Mouse (Mus musculus) embryonic fibroblast, embryonic 13.5 days (primary cell): ENCODE data around the gene Tcf3. TPM values are rescaled to one million over a fixed set of nuclear protein-coding genes. Genes with fewer than 3 reads are reported as not detected.

ENCODE experiments used
- H3K27ac ChIP-seq: 2 replicates; pipeline ENCODE4 v1.5.1; 2012; ENCODE audit warnings: low read length, control low read depth, inconsistent platforms; ENCODE audit not compliant: insufficient read depth
- H3K4me1 ChIP-seq: 2 replicates; pipeline ENCODE4 v1.6.1; 2011; ENCODE audit warnings: low read length; ENCODE audit not compliant: control insufficient read depth, insufficient read depth
- H3K4me3 ChIP-seq: 2 replicates; pipeline ENCODE4 v1.5.1; 2011; ENCODE audit warnings: mild to moderate bottlenecking, control low read depth, low read length; ENCODE audit not compliant: insufficient read depth
- CTCF ChIP-seq: IDR thresholded peaks from 2 replicates; pipeline ENCODE4 v1.5.1; 2011; ENCODE audit warnings: mild to moderate bottlenecking, control low read depth, low read length, moderate library complexity, borderline replicate concordance; ENCODE audit not compliant: insufficient read depth
- POLR2A ChIP-seq: IDR thresholded peaks from 2 replicates; pipeline ENCODE4 v1.6.1; 2011; ENCODE audit warnings: low read depth, mild to moderate bottlenecking, control low read depth, low read length, moderate library complexity
- polyA plus RNA-seq: library from polyadenylated mRNA; stranded (reverse); fragments of >200 nt; gene quantifications from 2 replicates; pipeline ENCODE4 v1.2.4, GENCODE M21; 2011; ENCODE audit warnings: low read depth; ENCODE audit not compliant: missing spikeins, insufficient read length

Tcf3 gene
- polyA plus RNA-seq, 1 experiment, result 72.9 TPM

- H3K4me3 ChIP-seq, result no peak overlapping the region
- no peak overlapping the region for H3K27ac ChIP-seq
- H3K4me1 ChIP-seq, result peaks cover 4% of the 10 kb centered on the region; the same call in 1 of the 2 replicates
- TF ChIP-seq POLR2A, result no peak
- no peak for TF ChIP-seq CTCF
These were observed 44.7 kb downstream of the Tcf3 start for GRCm38 (mm10) chr10:80388731-80389130.

DNA sequence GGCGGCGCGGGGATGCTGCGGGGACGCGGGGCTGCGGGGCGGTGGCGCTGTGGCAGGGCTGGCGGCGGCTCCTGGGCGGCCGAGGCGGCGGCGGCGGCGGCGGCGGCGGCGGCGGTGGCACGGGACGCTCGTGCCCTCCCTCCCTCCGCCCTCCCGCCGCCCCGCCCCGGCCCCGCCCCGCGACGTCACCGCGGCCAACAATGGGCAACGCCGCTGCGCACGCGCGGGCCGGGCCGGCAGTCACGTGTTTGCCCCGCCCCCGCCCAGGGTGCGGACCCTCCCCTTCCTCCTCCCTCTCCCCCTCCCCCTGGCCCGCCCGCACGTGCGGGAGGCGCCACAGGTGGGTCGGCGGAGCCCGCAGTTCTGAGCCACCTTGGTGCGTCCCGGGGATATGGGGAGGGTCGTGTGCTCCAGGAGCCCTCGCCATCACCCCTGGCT lies 45.9 kb downstream of the Tcf3 start, which contains the start of gene Mex3d:
Mex3d (minus strand) TSS at position 138 of the 438 bp plus-strand sequence.
- peak within 1 kb of the TSS; percentile 91 for H3K4me3 ChIP-seq
- peak within 1 kb of the TSS; percentile 51 for H3K27ac ChIP-seq
- TF ChIP-seq CTCF (no peak), POLR2A (peak; percentile 67)
- peaks cover 4% of the 10 kb centered on the region; the same call in 1 of the 2 replicates for H3K4me1 ChIP-seq

DNA sequence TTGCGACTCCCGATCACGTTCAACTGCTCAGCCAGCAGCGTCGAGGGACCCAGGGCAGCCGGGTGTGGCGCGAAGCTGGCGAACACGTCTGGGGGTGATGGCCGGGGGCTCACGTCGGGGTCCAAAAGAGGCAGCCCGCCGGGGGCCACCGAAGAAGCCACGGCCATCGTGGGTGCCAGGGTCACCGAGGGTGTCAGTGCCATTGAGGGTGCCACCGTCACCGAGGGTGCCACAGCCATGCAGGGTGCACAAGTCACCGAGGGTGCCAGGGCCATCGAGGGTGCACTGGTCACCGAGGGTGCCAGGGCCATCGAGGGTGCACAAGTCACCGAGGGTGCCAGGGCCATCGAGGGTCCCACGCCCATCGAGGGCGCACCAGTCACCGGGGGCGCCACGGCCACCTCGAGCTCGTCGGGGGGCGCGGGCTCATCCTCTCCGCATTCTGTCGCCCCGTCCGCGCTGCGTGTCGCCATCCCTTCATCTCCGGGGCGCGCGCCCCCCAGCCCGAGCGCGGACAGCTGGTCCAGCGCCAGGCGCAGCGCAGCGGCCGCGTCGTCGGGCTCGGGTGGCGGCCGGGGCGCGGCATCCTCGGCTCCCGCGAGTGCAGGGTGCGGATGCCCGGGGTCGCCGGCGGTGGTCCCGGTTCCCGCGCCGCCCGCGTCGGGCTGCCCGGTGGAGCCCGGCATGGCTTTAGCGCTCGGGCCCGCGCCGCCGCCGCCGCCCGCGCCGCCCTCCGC lies 46.5 kb downstream of the Tcf3 start:
- Histone ChIP-seq H3K4me3 (peak overlapping the region; percentile 91), H3K4me1 (peaks cover 4% of the 10 kb centered on the region; the same call in 1 of the 2 replicates), H3K27ac (peak overlapping the region; percentile 51)
- TF ChIP-seq CTCF (no peak), POLR2A (peak; percentile 16; the same call in 1 of the 2 replicates)

GRCm38 (mm10) chr10:80385811-80386734 lies 47.4 kb downstream of the Tcf3 start:
- Histone ChIP-seq H3K27ac (peak overlapping the region; percentile 51), H3K4me3 (peak overlapping the region; percentile 91), H3K4me1 (peaks cover 4% of the 10 kb centered on the region; the same call in 1 of the 2 replicates)
- TF ChIP-seq CTCF (no peak), POLR2A (peak; percentile 85)

DNA sequence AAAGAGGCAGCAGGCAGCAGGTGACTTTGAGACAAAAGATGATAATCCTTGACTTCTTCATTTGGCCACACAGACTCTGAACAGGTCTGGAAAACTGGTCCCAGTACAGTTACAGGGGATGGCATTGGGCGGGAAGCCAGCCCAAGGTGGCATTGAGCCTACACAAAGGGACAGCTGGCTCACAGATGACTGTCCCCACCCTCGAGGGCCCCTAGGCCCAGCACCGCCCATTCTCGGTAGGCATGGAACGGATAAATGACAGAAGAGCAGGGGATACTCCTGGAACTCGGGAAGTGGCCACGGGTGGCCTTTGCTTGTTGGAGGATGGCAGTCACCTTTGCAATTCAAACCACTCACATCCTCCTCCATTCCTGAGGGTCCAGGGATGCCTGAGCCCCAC lies 48.1 kb downstream of the Tcf3 start:
- H3K27ac ChIP-seq, result no peak overlapping the region
- H3K4me3 ChIP-seq, result peak overlapping the region; percentile 91
- peaks cover 4% of the 10 kb centered on the region; the same call in 1 of the 2 replicates for H3K4me1 ChIP-seq
- TF ChIP-seq CTCF (no peak), POLR2A (no peak)

GRCm38 (mm10) chr10:80384709-80385108 lies 48.7 kb downstream of the Tcf3 start:
- no peak overlapping the region for H3K27ac ChIP-seq

DNA sequence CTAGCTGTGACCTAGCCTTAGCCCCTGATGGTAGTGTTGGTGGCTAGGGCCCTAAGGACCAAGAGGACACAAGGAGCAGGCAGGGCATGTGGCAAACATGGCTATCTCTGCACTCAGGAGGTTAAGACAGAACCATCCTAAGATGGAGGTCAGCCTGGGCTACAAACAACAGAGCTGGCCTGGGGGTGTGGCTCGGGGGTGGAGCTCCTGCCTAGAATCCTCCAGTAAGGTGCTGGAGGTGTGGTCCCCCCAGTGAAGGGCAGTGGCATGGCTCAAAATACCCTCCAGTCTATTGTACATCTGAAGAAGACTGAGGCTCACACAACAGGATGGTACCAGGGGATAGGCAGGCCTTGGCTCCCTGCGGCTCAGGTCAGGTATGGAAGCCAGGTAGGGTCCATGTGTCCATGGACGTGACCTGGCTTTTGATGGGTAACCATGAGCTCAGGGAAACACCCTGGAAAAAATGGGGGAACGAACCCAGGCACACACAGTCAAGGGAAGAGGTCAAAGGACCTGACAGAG lies 49.3 kb downstream of the Tcf3 start:
- Histone ChIP-seq H3K27ac (no peak overlapping the region), H3K4me3 (no peak overlapping the region), H3K4me1 (peaks cover 4% of the 10 kb centered on the region; the same call in 1 of the 2 replicates)
- TF ChIP-seq CTCF (no peak), POLR2A (no peak)

More at GRCm38 (mm10) chr10:80384709-80385108, 48.7 kb downstream of the Tcf3 start:
- no peak for TF ChIP-seq CTCF
- no peak for TF ChIP-seq POLR2A
- H3K4me3 ChIP-seq, result peak overlapping the region; percentile 91
- H3K4me1 ChIP-seq, result peaks cover 4% of the 10 kb centered on the region; the same call in 1 of the 2 replicates

- Histone ChIP-seq H3K4me3 (no peak overlapping the region), H3K27ac (no peak overlapping the region), H3K4me1 (peaks cover 4% of the 10 kb centered on the region; the same call in 1 of the 2 replicates)
- TF ChIP-seq POLR2A (no peak), CTCF (no peak)
These were observed 50.0 kb downstream of the Tcf3 start for GRCm38 (mm10) chr10:80383431-80383830.
